Mouse (Mus musculus) gastrocnemius, adult 18-20 months (tissue): ENCODE measurements around the gene Gm6370. TPM values are rescaled to one million over a fixed set of nuclear protein-coding genes. Genes with fewer than 3 reads are reported as not detected.
"Not testable (repeated sequence)": the region's sequence is repeated elsewhere in the genome, so short reads cannot be mapped to it uniquely, and the experiment has no call there.

Experiments used
- DNase-seq: peaks from one replicate; pipeline ENCODE4 v3.0.0; 2021; ENCODE audit warnings: low spot score
- long read RNA-seq, 2 experiments: library from polyadenylated mRNA; stranded (forward); transcript quantifications; one replicate each; pipeline ENCODE4 v2.0.0; 2021
- total RNA-seq, 2 experiments: library from RNA; stranded (reverse); gene quantifications; 2 replicates each; pipeline ENCODE4 v1.2.3; 2021

Gene Gm6370
- not detected for total RNA-seq
- long read RNA-seq, experiment 1: 0 reads
- long read RNA-seq, experiment 2: 0 reads

DNA sequence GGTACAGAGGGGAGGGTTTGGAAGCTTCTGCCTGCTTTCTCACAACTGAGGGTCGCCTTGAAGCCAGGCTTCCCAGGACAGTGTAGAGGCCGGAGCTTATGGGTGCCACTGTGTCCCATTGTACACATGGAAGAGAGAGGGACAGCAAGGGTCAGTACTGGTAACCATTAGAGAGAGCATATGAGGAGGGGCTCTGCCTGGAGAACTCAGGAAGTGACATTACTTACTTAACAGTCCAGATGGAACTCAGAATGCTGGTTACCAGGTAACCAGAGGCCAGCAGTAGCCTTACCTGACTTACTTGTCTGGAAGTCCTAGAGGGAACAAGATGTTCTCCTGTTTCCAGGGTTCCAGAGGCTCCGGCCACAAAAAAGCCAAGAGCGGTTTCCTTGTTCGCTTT, at the start of gene Gm6370:
TSS of gene Gm6370 (plus strand) at position 301 of the 400 bp plus-strand sequence.
- not testable (repeated sequence) for DNase-seq

DNA sequence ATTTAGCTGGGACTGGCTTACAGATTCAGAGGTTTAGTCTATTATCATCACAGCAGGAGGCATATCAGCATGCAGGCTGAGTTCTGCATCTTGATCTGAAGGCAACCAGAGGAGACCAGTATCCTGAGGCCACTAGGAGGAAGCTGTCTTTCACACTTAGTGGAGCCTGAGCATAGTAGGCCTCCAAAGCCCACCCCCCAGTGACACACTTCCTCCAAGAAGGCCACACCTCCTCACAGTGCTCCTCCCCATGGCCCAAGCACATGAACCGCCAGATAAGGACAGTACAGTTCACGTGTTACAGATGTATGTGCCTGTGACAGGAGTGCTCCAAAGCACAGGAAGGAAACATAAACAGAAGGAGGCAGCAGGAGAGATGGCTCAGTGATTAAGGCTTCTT, 48.4 kb upstream of the Gm6370 start:
- no peak for DNase-seq

DNA sequence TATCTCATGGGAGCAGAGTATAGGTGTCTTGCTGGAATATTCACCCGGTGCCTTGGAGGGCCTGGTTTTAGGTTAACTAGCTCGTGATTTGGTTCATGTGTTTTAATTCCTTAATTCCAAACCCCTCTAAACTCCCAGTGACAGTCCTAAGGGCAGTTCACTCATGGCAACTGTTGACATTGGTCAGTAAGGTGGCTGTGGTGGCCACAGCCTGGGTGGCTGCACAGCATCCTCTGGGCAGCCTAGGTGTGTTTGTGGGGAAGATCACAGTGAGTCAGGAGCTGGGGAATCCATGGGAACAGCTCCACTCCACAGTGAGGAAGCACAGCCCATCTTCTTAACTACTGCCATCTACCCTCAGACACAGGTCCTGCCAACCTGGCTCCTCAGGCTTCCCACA, 44.5 kb upstream of the Gm6370 start:
- no peak for DNase-seq

DNA sequence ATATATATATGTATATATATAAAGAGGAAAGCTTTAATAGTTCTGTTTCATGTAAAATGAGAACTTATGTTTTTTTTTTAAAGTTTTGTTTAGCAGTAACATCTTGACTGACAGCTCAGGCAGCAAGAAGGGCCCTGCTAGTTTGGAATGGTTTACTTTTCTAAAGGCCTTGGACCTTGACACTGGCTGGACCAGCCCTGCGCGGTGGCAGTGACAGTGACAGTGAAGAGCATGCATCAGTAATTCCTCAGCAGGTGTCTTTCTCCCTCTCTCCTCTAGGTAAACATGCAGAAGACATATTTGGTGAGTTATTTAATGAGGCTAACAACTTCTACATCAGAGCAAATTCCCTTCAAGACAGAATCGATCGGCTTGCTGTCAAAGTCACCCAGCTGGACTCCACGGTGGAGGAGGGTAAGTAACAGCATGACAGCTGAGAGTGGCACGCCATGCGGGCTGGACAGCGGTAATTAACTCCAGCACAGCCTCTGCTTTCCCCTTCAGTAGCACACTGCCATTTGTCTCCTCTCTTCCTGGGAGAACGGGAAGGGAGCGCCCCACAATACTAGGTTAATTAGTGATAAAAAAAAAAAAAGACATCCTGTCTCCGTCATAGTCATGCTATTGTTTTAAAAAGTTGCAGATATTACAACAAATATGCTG, 39.4 kb upstream of the Gm6370 start:
- DNase-seq: no peak

DNA sequence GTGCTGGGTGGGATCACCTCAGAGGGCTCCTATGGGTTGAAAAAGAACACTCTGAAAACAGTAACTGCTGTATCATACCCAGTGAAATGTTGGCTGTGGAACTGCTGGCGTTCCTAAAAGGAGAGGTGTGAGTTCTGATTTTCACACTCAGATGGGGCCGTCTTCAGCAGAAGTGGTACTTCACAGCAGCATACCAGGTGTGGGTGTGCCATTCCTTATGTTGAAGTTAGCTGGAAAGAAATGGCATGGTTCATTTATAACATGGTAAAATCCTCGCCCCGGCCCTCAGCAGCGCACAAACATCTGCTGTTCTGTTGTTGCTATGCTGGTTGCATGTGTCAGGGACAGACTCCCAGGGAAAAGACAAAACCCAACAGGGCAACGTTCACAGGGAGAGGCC, 37.6 kb upstream of the Gm6370 start:
- no peak for DNase-seq

DNA sequence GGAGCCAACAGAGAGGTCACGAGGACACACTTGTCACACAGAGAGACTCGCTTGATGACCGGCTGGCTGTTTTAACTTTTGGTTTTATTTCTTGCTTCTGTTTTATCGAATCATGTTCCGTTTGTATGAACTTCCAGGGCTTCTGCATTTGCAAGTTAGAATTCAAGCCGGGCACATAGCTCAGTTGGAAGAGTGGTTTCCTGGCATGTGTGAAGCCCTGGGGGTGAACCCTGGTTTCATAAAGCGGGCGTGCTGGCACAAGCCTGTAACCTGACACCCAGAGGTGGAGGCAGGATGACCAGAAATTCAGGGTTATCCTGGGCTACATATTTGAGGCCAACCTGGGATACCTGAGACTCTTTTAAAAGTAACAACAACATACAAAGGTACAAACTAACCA, 29.6 kb upstream of the Gm6370 start:
- no peak for DNase-seq

DNA sequence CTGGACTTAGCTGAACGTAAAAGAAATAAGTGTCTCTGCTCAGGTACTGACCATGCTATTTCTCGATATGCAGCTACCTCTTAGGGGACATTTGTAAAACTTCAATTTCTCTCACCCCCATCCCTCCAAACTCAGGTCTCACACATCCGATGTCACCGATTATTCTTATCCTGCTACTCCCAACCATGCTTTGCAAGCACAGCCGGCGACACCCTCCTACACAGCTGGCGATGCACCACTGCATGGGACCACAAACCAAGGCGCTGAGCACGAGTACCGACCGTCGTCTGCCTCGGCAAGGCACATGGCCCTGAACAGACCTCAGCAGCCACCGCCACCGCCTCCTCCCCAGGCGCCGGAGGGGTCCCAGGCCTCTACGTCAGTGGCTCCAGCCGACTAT, 24.5 kb upstream of the Gm6370 start:
- no peak for DNase-seq

DNA sequence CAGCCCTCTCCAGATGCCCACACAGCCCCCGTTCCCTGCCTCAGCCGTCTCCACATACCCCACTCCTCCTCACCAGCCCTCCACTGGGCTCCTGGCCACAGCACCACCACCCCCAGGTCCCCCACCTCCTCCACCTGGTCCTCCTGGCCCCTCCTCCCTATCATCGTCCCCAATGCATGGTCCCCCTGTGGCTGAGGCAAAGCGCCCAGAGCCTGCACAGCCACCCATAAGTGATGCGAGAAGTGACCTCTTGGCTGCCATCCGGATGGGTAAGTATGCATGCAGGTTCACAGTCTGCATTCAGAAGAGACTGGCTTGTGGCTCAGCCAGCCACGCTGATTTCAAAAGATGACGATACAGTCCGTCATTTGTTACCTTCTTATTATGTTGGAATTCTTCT, 22.9 kb upstream of the Gm6370 start:
- DNase-seq: no peak

DNA sequence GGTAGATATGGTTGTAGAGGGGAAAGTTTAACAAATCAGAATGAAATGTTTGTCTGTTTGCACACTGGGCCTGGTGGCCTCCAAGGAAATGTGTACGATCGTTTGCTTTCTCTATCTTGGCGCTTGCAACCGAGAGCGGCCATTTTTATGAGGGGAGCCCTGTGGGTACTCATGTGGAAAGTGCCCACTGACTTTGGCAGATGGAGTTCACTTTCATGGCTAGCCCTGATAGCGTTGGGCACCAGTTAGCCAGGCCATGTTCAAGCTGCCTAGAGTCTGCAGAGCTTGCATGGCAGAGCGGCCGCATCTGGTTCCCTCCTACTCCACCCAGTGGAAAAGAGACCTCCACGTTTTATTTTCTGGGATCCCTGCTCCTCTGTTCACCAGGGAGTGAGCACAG, 20.3 kb upstream of the Gm6370 start:
- no peak for DNase-seq

DNA sequence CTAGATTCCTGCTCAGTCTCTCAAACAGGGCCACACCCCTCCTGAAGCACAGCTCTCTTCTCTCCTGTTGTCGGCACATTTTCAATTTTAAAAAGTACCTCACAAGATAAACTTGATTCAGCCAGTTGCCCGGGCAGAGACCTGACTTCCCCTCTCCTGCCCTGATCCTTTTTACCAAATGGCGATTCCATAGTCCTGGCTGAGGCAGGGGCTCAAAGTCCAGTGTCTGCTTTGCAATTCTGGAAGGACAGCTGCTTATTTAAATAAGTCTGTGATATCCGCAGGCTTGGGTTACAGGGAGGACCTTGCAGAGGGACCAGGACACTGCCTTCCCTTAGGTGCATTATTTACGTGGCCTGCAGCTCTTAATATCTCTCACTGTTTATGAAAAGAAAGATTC, 19.9 kb upstream of the Gm6370 start:
- no peak for DNase-seq

DNA sequence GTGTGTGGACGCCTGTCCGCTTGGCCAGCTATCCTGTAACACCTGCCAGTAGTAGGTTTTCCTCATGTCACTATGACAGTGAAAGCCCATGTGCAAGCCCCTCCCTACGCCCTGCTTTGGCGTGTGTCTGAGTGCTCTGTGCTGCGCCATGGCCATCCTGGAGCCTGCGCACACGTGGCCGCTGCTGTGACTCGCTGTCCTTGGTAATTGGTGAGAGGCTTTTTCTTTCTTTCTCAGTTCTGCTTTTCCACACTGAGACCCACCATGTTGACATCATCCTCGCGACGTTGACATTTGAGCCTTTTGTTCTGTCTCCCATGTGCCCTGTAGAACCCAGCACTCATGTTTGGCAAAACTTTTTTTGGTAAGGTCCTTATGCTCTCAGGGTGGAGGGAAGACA, 19.3 kb upstream of the Gm6370 start:
- no peak for DNase-seq

DNA sequence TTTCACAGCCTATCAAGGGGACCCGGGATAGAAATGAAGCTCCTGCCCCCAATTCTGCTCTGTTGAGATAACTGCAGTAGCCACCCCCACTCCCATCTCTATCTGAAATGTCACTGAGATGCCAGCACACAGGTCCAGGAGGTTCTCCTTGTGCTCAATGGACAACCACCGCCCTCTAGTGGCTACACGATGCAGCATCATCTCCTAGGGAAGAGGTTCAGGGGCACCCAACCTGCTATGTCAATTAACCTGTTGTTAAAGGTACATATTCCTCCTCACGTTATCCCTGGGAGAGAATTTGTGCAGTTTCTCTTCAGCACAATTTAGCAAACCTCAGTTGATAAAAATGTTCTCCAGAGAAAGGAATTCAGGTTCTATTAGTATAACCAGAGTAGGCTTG, 11.6 kb upstream of the Gm6370 start:
- DNase-seq: peak; percentile 11

DNA sequence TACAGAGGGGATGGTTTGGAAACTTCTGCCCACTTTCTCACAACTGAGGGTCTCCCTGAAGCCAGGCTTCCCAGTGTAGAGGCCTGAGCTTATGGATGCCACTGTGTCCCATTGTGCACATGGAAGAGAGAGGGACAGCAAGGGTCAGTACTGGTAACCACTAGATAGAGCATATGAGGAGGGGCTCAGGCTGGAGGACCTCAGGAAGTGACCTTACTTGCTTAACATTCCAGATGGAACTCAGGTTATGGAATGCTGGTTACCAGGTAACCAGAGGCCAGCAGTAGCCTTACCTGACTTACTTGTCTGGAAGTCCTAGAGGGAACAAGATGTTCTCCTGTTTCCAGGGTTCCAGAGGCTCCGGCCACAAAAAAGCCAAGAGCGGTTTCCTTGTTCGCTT, 9.5 kb upstream of the Gm6370 start, which contains the start of gene Gm6408:
TSS of gene Gm6408 (plus strand) at position 301 of the 400 bp plus-strand sequence.
- not testable (repeated sequence) for DNase-seq

DNA sequence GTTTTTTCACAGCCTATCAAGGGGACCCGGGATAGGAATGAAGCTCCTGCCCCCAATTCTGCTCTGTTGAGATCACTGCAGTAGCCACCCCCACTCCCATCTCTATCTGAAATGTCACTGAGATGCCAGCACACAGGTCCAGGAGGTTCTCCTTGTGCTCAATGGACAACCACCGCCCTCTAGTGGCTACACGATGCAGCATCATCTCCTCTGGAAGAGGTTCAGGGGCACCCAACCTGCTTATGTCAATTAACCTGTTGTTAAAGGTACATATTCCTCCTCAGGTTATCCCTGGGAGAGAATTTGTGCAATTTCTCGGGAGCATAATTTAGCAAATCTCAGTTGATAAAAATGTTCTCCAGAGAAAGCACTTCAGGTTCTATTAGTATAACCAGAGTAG, 2.2 kb upstream of the Gm6370 start:
- not testable (repeated sequence) for DNase-seq

DNA sequence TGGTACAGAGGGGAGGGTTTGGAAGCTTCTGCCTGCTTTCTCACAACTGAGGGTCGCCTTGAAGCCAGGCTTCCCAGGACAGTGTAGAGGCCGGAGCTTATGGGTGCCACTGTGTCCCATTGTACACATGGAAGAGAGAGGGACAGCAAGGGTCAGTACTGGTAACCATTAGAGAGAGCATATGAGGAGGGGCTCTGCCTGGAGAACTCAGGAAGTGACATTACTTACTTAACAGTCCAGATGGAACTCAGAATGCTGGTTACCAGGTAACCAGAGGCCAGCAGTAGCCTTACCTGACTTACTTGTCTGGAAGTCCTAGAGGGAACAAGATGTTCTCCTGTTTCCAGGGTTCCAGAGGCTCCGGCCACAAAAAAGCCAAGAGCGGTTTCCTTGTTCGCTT, 10.9 kb downstream of the Gm6370 start, which contains the start of gene 4930449I24Rik:
TSS of gene 4930449I24Rik (plus strand) at position 301 of the 400 bp plus-strand sequence.
- not testable (repeated sequence) for DNase-seq

DNA sequence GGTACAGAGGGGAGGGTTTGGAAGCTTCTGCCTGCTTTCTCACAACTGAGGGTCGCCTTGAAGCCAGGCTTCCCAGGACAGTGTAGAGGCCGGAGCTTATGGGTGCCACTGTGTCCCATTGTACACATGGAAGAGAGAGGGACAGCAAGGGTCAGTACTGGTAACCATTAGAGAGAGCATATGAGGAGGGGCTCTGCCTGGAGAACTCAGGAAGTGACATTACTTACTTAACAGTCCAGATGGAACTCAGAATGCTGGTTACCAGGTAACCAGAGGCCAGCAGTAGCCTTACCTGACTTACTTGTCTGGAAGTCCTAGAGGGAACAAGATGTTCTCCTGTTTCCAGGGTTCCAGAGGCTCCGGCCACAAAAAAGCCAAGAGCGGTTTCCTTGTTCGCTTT, 22.7 kb downstream of the Gm6370 start, which contains the start of gene Gm3402:
TSS of gene Gm3402 (plus strand) at position 301 of the 400 bp plus-strand sequence.
- DNase-seq: not testable (repeated sequence)

DNA sequence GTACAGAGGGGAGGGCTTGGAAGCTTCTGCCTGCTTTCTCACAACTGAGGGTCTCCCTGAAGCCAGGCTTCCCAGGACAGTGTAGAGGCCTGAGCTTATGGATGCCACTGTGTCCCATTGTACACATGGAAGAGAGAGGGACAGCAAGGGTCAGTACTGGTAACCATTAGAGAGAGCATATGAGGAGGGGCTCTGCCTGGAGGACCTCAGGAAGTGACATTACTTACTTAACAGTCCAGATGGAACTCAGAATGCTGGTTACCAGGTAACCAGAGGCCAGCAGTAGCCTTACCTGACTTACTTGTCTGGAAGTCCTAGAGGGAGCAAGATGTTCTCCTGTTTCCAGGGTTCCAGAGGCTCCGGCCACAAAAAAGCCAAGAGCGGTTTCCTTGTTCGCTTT, 34.3 kb downstream of the Gm6370 start, which contains the start of gene Gm3404:
TSS of gene Gm3404 (plus strand) at position 301 of the 400 bp plus-strand sequence.
- not testable (repeated sequence) for DNase-seq

DNA sequence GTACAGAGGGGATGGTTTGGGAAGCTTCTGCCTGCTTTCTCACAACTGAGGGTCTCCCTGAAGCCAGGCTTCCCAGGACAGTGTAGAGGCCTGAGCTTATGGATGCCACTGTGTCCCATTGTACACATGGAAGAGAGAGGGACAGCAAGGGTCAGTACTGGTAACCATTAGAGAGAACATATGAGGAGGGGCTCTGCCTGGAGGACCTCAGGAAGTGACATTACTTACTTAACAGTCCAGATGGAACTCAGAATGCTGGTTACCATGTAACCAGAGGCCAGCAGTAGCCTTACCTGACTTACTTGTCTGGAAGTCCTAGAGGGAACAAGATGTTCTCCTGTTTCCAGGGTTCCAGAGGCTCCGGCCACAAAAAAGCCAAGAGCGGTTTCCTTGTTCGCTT, 46.2 kb downstream of the Gm6370 start, which contains the start of gene Gm3409:
TSS of gene Gm3409 (plus strand) at position 301 of the 400 bp plus-strand sequence.
- DNase-seq: not testable (repeated sequence)

Other genes with a start within 250 kb of the Gm6370 start
- gene Wasf3, start 106.4 kb upstream of the Gm6370 start, total RNA-seq: under 1 TPM; 0.78 to 0.85 TPM
- gene Gm6408, start 9.4 kb upstream of the Gm6370 start, total RNA-seq: not detected
- gene 4930449I24Rik, start 11.0 kb downstream of the Gm6370 start, total RNA-seq: not detected
- not detected for gene Gm3402, start 22.8 kb downstream of the Gm6370 start, total RNA-seq
- gene Gm3404, start 34.4 kb downstream of the Gm6370 start, total RNA-seq: not detected
- not detected for gene Gm3409, start 46.3 kb downstream of the Gm6370 start, total RNA-seq
- not detected for gene Gm3415, start 64.8 kb downstream of the Gm6370 start, total RNA-seq
- not detected for gene Gpr12, start 93.9 kb downstream of the Gm6370 start, total RNA-seq